Mouse (Mus musculus) adrenal gland, adult 18-20 months (tissue): Measurements from ENCODE around the gene Mark1. TPM values are rescaled to one million over a fixed set of nuclear protein-coding genes. Genes with fewer than 3 reads are reported as not detected.

Experiments used
- DNase-seq, 2 experiments: peaks; one replicate each; pipeline ENCODE4 v3.0.0; 2021 to 2022; ENCODE audit warnings: low spot score in 2 of 2
- total RNA-seq, 2 experiments: library from RNA; stranded (reverse); gene quantifications; 1 replicate in 1 of 2; 2 replicates in 1 of 2; pipeline ENCODE4 v1.2.3; 2021

Gene Mark1
- total RNA-seq, 2 experiments from 2014 or later: 5.7 to 6.5 TPM

DNA sequence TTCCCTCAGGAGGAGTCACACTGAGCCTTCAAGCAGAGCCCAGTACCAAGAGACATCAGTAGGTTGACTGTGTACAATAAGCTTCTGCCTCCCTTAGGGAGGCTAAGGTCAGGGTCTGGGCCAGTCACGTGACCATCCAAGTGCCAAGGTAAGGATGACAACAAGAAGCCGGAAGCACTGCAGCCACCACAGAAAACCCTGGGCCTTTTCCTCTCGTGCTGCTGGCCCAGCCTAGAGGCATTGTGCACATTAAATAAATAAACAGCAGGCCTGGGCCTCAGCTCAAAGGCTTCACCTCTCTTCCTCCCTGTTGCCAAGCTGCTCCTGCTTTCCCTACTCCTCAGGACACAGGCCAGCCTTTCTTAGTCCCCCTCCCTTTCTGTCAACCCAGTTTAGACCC, 139.1 kb downstream of the Mark1 start:
- no peak for DNase-seq

DNA sequence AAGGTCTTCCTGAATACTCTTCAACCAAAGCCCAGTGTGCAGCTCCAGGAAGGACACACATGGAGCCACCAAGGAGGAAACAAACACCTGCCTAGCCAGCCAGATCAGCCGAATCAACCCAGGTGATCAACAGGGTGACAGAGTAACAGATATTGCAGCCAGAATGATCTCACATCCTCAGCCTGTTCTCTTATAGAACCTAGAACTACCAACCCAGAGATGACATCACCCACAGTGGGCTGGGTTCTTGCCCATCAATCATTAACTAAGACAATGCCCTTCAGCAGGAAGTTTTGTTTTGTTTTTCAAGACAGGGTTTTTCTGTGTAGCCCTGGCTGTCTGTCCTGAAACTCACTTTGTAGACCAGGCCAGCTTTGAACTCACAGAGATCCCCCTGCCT, 141.1 kb downstream of the Mark1 start:
- DNase-seq: no peak

DNA sequence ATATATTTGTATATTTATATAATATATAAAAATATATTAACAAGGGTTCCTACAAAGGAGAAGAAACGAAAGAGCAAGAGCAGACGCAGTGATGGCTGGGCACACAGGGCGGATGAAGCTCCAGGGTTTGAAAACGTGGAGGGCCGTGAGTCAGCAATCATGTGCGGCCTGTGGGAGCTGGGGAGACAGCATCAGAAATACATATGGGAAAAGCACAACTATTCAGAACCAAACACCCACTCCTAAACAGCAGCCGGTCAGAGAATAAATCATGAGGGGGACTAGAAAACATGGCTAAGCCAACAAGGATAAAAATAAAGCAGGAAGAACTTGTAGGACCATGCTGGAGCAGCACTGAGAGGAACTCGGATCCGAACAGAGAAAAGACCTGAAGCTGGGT, 142.2 kb downstream of the Mark1 start:
- DNase-seq: no peak

DNA sequence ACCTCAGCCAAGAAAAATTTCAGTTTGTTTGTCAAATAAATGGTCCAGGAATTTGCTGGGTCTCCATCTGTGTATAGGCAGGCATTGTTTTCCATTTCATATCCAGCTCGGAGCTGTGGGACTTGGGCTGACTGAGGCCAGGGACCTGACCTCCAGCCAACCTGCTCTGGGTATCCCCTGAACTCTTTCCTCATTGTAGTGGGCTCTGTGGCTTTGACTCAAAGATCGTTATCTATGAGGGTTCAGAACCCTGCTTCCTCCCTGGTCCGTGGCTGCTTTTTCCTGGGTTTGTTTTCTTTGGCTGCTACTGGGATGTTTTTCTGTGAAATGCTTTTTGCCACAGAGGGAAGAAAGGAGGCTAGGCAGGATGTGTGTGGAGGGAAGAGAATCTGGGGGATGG, 145.4 kb downstream of the Mark1 start:
- DNase-seq: no peak

DNA sequence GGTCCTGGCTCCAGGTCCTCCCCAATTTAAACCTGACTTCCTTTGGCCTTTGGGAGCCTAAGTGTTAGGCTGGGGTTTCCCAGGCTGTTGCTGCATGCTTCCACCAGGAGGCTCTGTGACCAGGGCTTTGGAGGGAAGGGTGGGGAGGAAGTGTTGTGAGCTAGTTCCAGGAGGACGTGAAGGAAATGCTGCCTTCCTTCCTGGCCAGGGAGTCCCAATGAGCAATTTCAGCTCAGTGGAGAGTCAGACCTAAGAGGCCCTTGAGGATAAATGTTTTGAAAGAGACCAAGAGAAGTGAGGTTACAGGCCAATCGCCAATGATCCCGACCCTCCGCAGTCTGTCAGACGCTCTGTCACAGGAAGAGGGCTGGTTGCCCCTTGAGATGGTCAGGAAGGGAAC, 146.0 kb downstream of the Mark1 start:
- peak; percentile 67 to 69 for DNase-seq

DNA sequence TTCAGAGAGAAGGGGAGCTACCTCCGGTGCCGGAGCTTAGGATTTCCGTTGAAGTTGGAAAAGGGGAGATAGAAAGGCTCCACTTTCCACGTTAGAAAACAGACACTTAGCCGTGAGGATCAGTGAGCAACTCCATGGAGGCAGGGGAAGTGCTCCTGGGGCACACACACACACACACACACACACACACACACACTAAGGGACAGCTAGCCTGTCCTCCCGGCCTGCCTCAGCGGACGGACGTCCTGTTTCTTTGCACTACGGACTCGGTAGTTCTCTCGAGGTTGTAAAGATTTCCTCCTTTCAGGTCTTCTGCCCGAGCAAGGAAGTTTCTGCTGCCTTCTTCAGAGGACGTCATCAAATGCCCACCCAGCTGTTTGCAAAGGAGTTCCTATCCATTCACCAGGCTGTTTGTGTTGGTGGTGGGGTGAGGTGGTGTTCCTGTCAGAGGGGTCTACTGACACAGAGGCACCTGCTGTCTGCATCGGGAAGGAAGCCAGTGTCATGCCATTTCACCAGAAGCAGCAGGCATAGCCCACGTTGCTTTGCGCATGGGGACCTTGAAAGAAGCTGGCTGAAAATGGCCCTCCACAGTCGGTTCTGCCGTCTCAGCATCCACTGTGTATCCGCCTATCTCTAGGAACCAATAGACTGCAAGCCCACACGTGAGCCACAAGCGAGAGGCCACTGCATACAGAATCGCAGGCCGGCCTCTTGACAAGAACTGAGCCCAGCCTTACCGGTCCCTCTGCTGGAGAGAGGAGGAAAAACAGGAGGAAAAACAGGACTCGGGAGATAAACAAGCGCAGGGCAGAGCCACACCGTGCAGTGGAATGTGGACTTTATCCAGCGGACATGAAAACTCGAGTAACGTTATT, 147.4 kb downstream of the Mark1 start:
- DNase-seq: peak; percentile 53 to 72

DNA sequence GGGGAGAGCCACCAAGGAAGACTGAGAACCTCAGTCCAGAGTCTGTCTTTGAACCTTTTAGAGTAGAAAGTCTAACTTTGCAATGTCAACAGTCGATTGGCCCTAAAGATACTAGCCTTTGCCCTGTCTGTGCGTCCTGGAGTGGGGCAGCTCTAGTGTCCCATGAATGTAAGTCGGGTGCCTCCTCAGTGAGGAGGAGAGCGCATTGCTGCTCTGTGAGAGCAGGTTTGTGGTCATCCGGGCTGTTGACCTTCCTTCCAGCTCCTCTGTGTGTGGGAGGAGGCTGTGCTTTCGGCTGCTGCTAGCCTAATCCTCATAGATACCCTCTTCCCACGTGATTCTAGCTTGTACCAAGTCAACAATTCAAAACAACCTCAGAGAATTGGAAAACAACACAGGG, 148.2 kb downstream of the Mark1 start:
- no peak for DNase-seq

DNA sequence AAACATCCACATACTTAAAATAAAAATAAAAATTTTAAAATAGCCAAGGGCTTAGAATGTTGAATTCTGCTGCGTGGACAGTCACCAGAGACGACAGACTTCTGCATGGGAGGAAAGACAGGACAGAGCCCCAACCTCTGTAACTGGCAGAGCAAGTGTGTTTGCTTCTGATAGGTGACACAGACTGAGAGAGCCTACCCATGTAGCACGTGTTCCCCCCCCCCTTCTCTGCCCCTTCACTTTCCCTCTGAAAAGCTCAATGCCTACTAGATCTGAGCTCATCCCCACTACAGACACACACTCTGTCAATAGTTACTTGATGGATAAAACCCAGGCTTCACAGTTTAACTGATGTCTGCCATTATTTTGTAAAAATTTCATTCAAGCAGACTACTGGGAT, 152.4 kb downstream of the Mark1 start:
- DNase-seq: no peak

Other genes starting within 250 kb of the Mark1 start
- gene Marc1, start 188.3 kb downstream of the Mark1 start, total RNA-seq: 10 to 100 TPM in 1 of 2 experiments, 1 to 10 TPM in 1; 6.1 to 19.0 TPM
- gene Marc2, start 153.1 kb downstream of the Mark1 start, total RNA-seq: 100 to 1,000 TPM; 381 to 428 TPM
- gene C130074G19Rik, start 116.4 kb downstream of the Mark1 start, total RNA-seq: 10 to 100 TPM; 32.3 to 64.9 TPM
- gene Rab3gap2, start 204.5 kb upstream of the Mark1 start, total RNA-seq: 10 to 100 TPM; 48.7 to 51.4 TPM